Mouse (Mus musculus) lung, embryonic 15.5 days (tissue): ENCODE results near the gene Kcnc4. TPM values are rescaled to one million over a fixed set of nuclear protein-coding genes. Genes with fewer than 3 reads are reported as not detected.

Experiments used
- ATAC-seq: fragments of 200-750 bp; cut with Nextera tagmentation; 2 replicates; pipeline ENCODE4 v1.8.0; 2017; ENCODE audit warnings: moderate number of reproducible peaks, borderline replicate concordance; ENCODE audit not compliant: low FRiP score, low TSS enrichment; ENCODE audit errors: extremely low read depth
- H3K27ac ChIP-seq: fragments of 300-500 bp; sonication (generic); 2 replicates; pipeline ENCODE4 v1.5.1; 2015; ENCODE audit warnings: moderate library complexity, mild to moderate bottlenecking, inconsistent platforms
- H3K27me3 ChIP-seq: fragments of 300-500 bp; sonication (generic); 2 replicates; pipeline ENCODE4 v1.6.1; 2015; ENCODE audit warnings: inconsistent platforms
- H3K36me3 ChIP-seq: fragments of 300-500 bp; sonication (generic); 2 replicates; pipeline ENCODE4 v1.6.1; 2015; ENCODE audit warnings: inconsistent platforms
- H3K4me1 ChIP-seq: fragments of 300-500 bp; sonication (generic); 2 replicates; pipeline ENCODE4 v1.6.1; 2015; ENCODE audit warnings: inconsistent platforms
- H3K4me2 ChIP-seq: fragments of 300-500 bp; sonication (generic); 2 replicates; pipeline ENCODE4 v1.6.1; 2015; ENCODE audit warnings: inconsistent platforms, mild to moderate bottlenecking, moderate library complexity
- H3K4me3 ChIP-seq: fragments of 300-500 bp; sonication (generic); 2 replicates; pipeline ENCODE4 v1.5.1; 2015; ENCODE audit warnings: mild to moderate bottlenecking, inconsistent platforms
- H3K9ac ChIP-seq: fragments of 300-500 bp; sonication (generic); 2 replicates; pipeline ENCODE4 v1.6.1; 2015; ENCODE audit warnings: inconsistent platforms
- H3K9me3 ChIP-seq: fragments of 300-500 bp; sonication (generic); 2 replicates; pipeline ENCODE4 v1.6.1; 2016; ENCODE audit warnings: inconsistent platforms
- whole genome bisulfite sequencing: fragments of 180-500 bp; shearing (Covaris S2); methylation state at CpG from one replicate; pipeline ENCODE4 v1.1.7; 2015; 5-methylcytosine and 5-hydroxymethylcytosine counted together
- polyA plus RNA-seq: library from polyadenylated mRNA; unstranded; fragments of >200 nt; fragmentation: Nextera tagmentation; extraction: Ambion mirVana; gene quantifications from 2 replicates; pipeline ENCODE4 v1.2.1, GENCODE M21; 2015

The Kcnc4 gene
- polyA plus RNA-seq, 1 experiment from 2014 or later, result 0.14 TPM

DNA sequence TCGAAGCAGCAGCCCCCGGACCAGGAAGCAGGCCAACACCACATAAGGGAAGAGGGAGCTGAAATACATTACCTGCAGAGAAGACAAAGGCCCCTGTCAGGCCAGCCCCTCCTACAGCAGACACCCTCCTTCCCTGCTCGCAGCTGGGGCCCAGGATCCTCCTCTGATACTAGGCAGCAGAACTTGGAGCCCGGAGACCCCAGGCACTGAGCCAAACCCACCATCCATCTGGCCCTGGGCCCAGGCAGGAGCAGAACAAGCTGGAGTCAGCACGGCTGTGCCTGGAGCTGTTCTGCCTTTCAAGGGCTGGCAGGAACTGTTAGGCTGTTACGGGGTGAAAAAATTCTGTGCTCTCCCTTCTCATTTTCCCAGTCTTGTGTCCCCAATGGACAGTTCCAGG, 32.1 kb upstream of the Kcnc4 start:
- Histone ChIP-seq H3K9ac (no peak overlapping the region), H3K9me3 (no peaks in the 10 kb centered on the region), H3K27me3 (no peaks in the 10 kb centered on the region), H3K36me3 (no peaks in the 10 kb centered on the region), H3K27ac (0 out of 2 replicates have a peak overlapping the region, but pooled peaks have one; percentile 17), H3K4me2 (no peak overlapping the region), H3K4me1 (peaks cover 16% of the 10 kb centered on the region), H3K4me3 (no peak overlapping the region)
- peak; percentile 83 for ATAC-seq
- WGBS, result 27% methylated on average over 6 of the region's 6 CpGs

DNA sequence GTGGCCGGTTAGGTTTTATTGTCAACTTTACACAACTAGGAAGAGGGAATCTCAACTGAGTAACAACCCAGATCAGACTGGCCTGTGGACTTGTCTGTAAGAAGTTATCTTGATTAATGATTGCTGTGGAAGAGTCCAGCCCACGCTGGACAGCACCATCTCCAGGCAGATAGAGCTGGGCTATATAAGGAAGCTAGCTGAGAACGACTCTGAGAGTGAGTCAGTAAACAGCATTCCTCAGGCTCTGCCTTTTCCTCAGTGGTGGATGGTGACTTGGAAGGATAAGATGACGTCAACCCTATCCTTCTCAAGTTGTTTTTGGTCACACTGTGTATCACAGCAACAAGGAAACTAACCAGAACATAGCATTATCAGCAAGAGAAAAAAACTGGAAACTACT, 29.3 kb upstream of the Kcnc4 start:
- H3K4me3 ChIP-seq, result no peak overlapping the region
- WGBS, result 34% methylated on average over 4 of the region's 4 CpGs
- no peaks in the 10 kb centered on the region for H3K27me3 ChIP-seq
- no peak; the same call in 1 of the 2 replicates for ATAC-seq
- H3K4me2 ChIP-seq, result no peak overlapping the region
- H3K36me3 ChIP-seq, result no peaks in the 10 kb centered on the region
- H3K4me1 ChIP-seq, result peaks cover 11% of the 10 kb centered on the region
- no peak overlapping the region for H3K9ac ChIP-seq
- no peaks in the 10 kb centered on the region for H3K9me3 ChIP-seq
- H3K27ac ChIP-seq, result no peak overlapping the region

- WGBS, result 38% methylated on average over 11 of the region's 11 CpGs
- Histone ChIP-seq H3K36me3 (no peaks in the 10 kb centered on the region), H3K27ac (no peak overlapping the region), H3K9ac (no peak overlapping the region), H3K9me3 (no peaks in the 10 kb centered on the region), H3K4me2 (no peak overlapping the region), H3K4me3 (no peak overlapping the region), H3K4me1 (no peaks in the 10 kb centered on the region), H3K27me3 (no peaks in the 10 kb centered on the region)
- 0 out of 2 replicates have a peak, but pooled peaks have one; percentile 42 for ATAC-seq
Measured at GRCm38 (mm10) chr3:107483290-107483689, 23.9 kb upstream of the Kcnc4 start.

GRCm38 (mm10) chr3:107480660-107481059, 21.3 kb upstream of the Kcnc4 start:
- H3K4me2 ChIP-seq, result no peak overlapping the region
- 39% methylated on average over 3 of the region's 3 CpGs for WGBS
- H3K9me3 ChIP-seq, result no peaks in the 10 kb centered on the region
- no peak overlapping the region for H3K27ac ChIP-seq
- H3K4me3 ChIP-seq, result no peak overlapping the region
- no peak; the same call in 1 of the 2 replicates for ATAC-seq
- H3K27me3 ChIP-seq, result no peaks in the 10 kb centered on the region
- no peaks in the 10 kb centered on the region for H3K4me1 ChIP-seq
- H3K9ac ChIP-seq, result no peak overlapping the region
- no peaks in the 10 kb centered on the region for H3K36me3 ChIP-seq

DNA sequence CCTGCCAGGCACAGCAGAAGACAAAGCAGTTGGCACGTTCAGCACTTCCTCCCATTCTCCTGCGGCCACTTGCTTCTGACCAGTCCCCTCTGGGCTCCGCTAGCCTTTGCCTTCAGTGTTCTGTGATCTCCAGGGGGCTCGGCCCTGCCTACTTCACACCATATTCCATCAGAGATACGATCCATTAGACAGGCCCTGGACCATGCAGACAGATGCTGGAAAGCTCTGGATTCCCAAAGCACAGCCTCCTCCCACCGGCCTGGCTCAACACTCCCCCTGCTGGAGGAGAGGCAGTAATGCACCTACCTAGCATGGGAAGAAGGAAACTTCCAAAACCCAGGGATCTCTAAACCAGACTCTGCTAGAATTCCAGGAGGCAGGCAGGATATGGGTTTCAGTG, 12.8 kb upstream of the Kcnc4 start:
- no peaks in the 10 kb centered on the region for H3K36me3 ChIP-seq
- no peak overlapping the region for H3K9ac ChIP-seq
- ATAC-seq, result no peak
- no peaks in the 10 kb centered on the region for H3K9me3 ChIP-seq
- H3K4me3 ChIP-seq, result no peak overlapping the region
- H3K4me2 ChIP-seq, result no peak overlapping the region
- 28% methylated on average over 6 of the region's 6 CpGs for WGBS
- H3K27ac ChIP-seq, result no peak overlapping the region
- H3K27me3 ChIP-seq, result no peaks in the 10 kb centered on the region
- no peaks in the 10 kb centered on the region for H3K4me1 ChIP-seq

DNA sequence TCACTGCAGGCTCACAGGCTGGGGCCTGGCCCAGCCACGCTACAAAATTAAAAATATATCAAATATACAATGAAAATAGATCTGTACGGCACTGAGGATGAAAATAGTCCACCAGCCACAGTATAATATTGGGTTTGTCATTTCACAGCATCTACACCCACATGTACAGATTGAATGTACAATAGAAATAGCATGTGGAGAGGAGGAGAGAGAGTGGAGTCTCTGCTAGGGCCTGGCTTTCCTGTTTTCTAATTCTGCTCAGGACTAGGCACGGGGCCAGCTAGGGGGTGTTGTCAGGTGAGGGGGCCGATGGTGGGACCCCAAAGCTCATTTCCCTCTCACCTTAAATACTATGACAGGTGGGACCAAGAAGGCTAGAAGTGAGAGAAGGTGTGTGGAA, 9.7 kb upstream of the Kcnc4 start:
- ATAC-seq, result no peak

DNA sequence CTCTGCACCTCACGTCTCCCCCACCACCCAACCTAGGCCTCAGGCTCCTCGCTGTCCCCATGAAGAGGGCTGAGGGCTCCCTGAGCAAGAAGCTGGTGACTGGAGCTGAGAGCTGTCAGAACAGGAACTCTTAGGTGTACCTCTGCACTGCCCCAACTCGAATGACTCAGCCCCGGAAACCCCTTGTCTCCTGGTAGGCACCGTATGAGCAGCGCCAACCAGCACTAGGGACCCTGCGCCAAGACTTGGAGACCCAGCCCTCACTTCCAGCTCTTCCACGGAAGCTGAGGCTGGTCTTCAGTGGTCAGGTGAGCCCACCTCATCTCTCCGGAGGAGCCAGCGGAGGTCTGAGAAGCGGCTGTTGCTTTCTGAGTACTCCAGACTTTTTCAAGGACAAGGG, 8.8 kb upstream of the Kcnc4 start:
- Histone ChIP-seq H3K4me3 (no peak overlapping the region), H3K36me3 (no peaks in the 10 kb centered on the region), H3K4me1 (no peaks in the 10 kb centered on the region), H3K27me3 (peaks cover 32% of the 10 kb centered on the region), H3K9me3 (no peaks in the 10 kb centered on the region), H3K9ac (no peak overlapping the region), H3K4me2 (no peak overlapping the region), H3K27ac (no peak overlapping the region)
- no peak for ATAC-seq
- WGBS, result 82% methylated on average over 11 of the region's 11 CpGs

More for the DNA sequence above, 9.7 kb upstream of the Kcnc4 start:
- Histone ChIP-seq H3K36me3 (no peaks in the 10 kb centered on the region), H3K9ac (no peak overlapping the region), H3K4me1 (no peaks in the 10 kb centered on the region), H3K9me3 (no peaks in the 10 kb centered on the region), H3K4me2 (no peak overlapping the region), H3K4me3 (no peak overlapping the region), H3K27ac (no peak overlapping the region), H3K27me3 (peaks cover 25% of the 10 kb centered on the region)
- 60% methylated on average over 4 of the region's 4 CpGs for WGBS

- no peak overlapping the region for H3K4me2 ChIP-seq
- no peak overlapping the region for H3K9ac ChIP-seq
- no peak overlapping the region for H3K4me3 ChIP-seq
- no peak overlapping the region for H3K27ac ChIP-seq
- ATAC-seq, result no peak
- WGBS, result 4% methylated on average over 6 of the region's 6 CpGs
- no peaks in the 10 kb centered on the region for H3K4me1 ChIP-seq
- no peaks in the 10 kb centered on the region for H3K36me3 ChIP-seq
- H3K27me3 ChIP-seq, result peaks cover 47% of the 10 kb centered on the region
- no peaks in the 10 kb centered on the region for H3K9me3 ChIP-seq
Measured at GRCm38 (mm10) chr3:107466577-107466976, 7.2 kb upstream of the Kcnc4 start.

- peaks cover 91% of the 10 kb centered on the region for H3K27me3 ChIP-seq
- no peaks in the 10 kb centered on the region for H3K9me3 ChIP-seq
- peaks cover 24% of the 10 kb centered on the region for H3K4me1 ChIP-seq
- H3K36me3 ChIP-seq, result no peaks in the 10 kb centered on the region
- ATAC-seq, result no peak
- WGBS, result 11% methylated on average over 5 of the region's 5 CpGs
- no peak overlapping the region for H3K4me2 ChIP-seq
- H3K27ac ChIP-seq, result no peak overlapping the region
- no peak overlapping the region for H3K9ac ChIP-seq
- no peak overlapping the region for H3K4me3 ChIP-seq
Measured at GRCm38 (mm10) chr3:107462160-107462559, 2.8 kb upstream of the Kcnc4 start.

DNA sequence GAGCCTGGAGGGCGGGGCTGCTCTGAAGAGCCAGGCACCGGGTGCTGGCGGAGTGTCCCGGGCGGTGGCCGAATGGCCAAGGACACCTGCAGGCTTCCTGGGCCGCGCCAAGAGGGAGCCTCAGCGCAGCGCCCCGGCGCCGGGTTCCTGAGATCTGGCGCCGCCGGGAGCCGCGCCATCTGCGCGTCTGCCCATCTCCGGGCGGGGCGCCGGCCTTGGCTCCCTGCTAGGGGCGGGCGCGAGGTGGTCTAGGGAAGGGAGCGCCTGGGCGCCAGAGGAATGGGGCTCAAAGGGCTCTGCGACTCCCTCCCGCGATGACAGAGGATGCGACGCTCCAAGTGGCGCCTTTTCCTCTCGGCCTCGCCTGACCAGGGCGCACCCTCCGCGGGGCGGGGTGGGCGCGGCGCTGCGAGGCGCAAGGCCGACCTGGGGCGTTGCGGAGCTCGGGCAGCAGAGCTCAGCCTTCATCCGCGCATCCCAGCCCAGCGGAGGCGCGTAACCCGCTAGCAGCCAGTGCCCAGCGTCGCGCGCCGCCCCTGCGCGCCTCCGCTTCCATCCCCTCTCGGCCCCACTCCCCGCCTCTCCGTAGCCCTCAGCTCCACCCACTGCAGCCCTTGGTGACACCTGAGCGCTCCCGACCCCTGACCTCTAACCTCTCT, 550 bp upstream of the Kcnc4 start:
- H3K36me3 ChIP-seq, result no peaks in the 10 kb centered on the region
- peak; percentile 34; the same call in 1 of the 2 replicates for ATAC-seq
- H3K4me1 ChIP-seq, result peaks cover 24% of the 10 kb centered on the region
- H3K4me3 ChIP-seq, result peak overlapping the region; percentile 41
- peaks cover 97% of the 10 kb centered on the region for H3K27me3 ChIP-seq
- no peak overlapping the region for H3K27ac ChIP-seq
- under 1% methylated on average over 50 of the region's 69 CpGs for WGBS
- H3K9ac ChIP-seq, result no peak overlapping the region
- peak overlapping the region; percentile 89 for H3K4me2 ChIP-seq
- H3K9me3 ChIP-seq, result no peaks in the 10 kb centered on the region

- H3K9ac ChIP-seq, result no peak overlapping the region
- under 1% methylated on average over 51 of the region's 51 CpGs for WGBS
Measured at GRCm38 (mm10) chr3:107458528-107459195, 690 bp downstream of the Kcnc4 start.

GRCm38 (mm10) chr3:107458104-107458503, 1.2 kb downstream of the Kcnc4 start:
- H3K36me3 ChIP-seq, result no peaks in the 10 kb centered on the region
- H3K4me2 ChIP-seq, result peak overlapping the region; percentile 89
- no peaks in the 10 kb centered on the region for H3K9me3 ChIP-seq
- H3K4me3 ChIP-seq, result peak overlapping the region; percentile 41
- H3K27me3 ChIP-seq, result peaks cover 98% of the 10 kb centered on the region
- no peak for ATAC-seq
- no peak overlapping the region for H3K27ac ChIP-seq
- no peak overlapping the region for H3K9ac ChIP-seq
- 1% methylated on average over 23 of the region's 23 CpGs for whole genome bisulfite sequencing
- peaks cover 24% of the 10 kb centered on the region for H3K4me1 ChIP-seq

More at GRCm38 (mm10) chr3:107458528-107459195, 690 bp downstream of the Kcnc4 start:
- Histone ChIP-seq H3K36me3 (no peaks in the 10 kb centered on the region), H3K9me3 (no peaks in the 10 kb centered on the region), H3K27me3 (peaks cover 98% of the 10 kb centered on the region), H3K27ac (no peak overlapping the region), H3K4me1 (peaks cover 24% of the 10 kb centered on the region), H3K4me2 (peak overlapping the region; percentile 89), H3K4me3 (peak overlapping the region; percentile 41)
- peak; percentile 9; the same call in 1 of the 2 replicates for ATAC-seq
